Mouse (Mus musculus): Measurements from ENCODE around the gene Lmx1b.

DNA sequence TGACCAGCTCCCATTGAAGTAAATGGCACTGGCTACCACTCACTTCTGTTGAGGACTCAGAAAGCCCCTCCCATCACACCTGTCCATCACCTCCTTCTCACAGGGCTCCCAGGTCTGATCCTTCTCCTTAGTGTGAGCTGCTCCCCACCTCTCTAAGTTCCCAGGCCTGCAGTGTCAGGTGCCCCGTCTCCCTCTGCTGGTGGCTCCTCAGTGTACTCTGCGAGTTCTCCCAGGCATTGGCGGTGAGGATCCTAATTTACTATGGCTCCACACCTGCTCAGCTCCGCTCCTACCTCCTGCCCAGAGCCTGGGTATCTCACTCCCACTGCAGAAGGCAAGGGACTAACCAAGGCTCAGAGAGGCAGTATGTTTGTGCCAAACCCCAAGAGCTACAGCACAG lies 57.0 kb downstream of the Lmx1b start:
- TF ChIP-seq GATA1 (IDR thresholded peaks at IDR 0.05; ENCODE audit: borderline replicate concordance, low read length) (no peak), FLI1 (IDR thresholded peaks at IDR 0.05; ENCODE audit: low read length) (no peak)

Data from megakaryocyte, embryonic 14.5 days (primary cell).